Mouse (Mus musculus): ENCODE data around the gene Lysmd2. TPM values are rescaled to one million over a fixed set of nuclear protein-coding genes. Genes with fewer than 3 reads are reported as not detected.

Gene Lysmd2
- total RNA-seq, 2 experiments from 2014 or later: 46.1 to 50.2 TPM

GRCm38 (mm10) chr9:75683426-75684191, 58.1 kb downstream of the Lysmd2 start, which contains the start of gene Scg3:
Gene Scg3 (minus strand): TSS chr9:75684056.
- intact Hi-C loops (cut with DNase I): no loop called here
- DNase-seq (ENCODE audit: extremely low spot score in 1 of 2, low spot score in 2 of 2): peak; percentile 94 to 95

GRCm38 (mm10) chr9:75684292-75684691, 58.8 kb downstream of the Lysmd2 start:
- intact Hi-C loops (cut with DNase I): no loop called here
- DNase-seq (ENCODE audit: extremely low spot score in 1 of 2, low spot score in 2 of 2): no peak

- no peak for DNase-seq (ENCODE audit: extremely low spot score in 1 of 2, low spot score in 2 of 2)
- intact Hi-C loops (cut with DNase I): no loop called here
These were observed 59.2 kb downstream of the Lysmd2 start for GRCm38 (mm10) chr9:75684772-75685171.

Other genes starting within 250 kb of the Lysmd2 start
- 10 to 100 TPM; 86.7 to 89.3 TPM for gene Mapk6, start 215.7 kb upstream of the Lysmd2 start, total RNA-seq (2021)
- gene Leo1, start 184.2 kb upstream of the Lysmd2 start, total RNA-seq (2021): 10 to 100 TPM; 26.9 to 29.0 TPM
- 10 to 100 TPM; 59.3 to 66.2 TPM for gene Tmod3, start 66.1 kb upstream of the Lysmd2 start, total RNA-seq (2021)
- 100 to 1,000 TPM; 495 to 501 TPM for gene Tmod2, start 14.4 kb upstream of the Lysmd2 start, total RNA-seq (2021)
- 100 to 1,000 TPM; 254 to 258 TPM for gene Scg3, start 58.3 kb downstream of the Lysmd2 start, total RNA-seq (2021)
- 1 to 10 TPM; 1.8 to 1.9 TPM for gene Bmp5, start 149.6 kb downstream of the Lysmd2 start, total RNA-seq (2021)